Mouse (Mus musculus): ENCODE measurements around the gene Syngr2. TPM values are rescaled to one million over a fixed set of nuclear protein-coding genes. Genes with fewer than 3 reads are reported as not detected.
A peak's percentile ranks its signal among the peaks of the same experiment; 100 is the strongest.

Gene Syngr2
- polyA plus RNA-seq, 2 experiments: 36.5 to 50.4 TPM

GRCm38 (mm10) chr11:117848985-117849671 is 39.7 kb downstream of the Syngr2 start, which contains the start of gene Birc5:
Gene Birc5, plus strand, starts transcription at chr11:117849251.
- ATAC-seq (ENCODE audit: insufficient read depth): peak; percentile 88
- Histone ChIP-seq H3K9me3 (ENCODE audit: control insufficient read depth, low read length) (no peaks in the 10 kb centered on the region), H3K4me3 (ENCODE audit: insufficient read depth in 1 of 2, low read depth in 2 of 2, low read length in 2 of 2) (peak within 1 kb of the TSS; percentile 93 to 94), H3K27ac (peak within 1 kb of the TSS; percentile 87), H3K36me3 (replicated peaks; ENCODE audit: control insufficient read depth, insufficient read depth, low read depth) (peaks cover 39% of the 10 kb centered on the region), H3K9ac (replicated peaks) (peak within 1 kb of the TSS; percentile 99), H3K4me2 (ENCODE audit: low read depth) (peak within 1 kb of the TSS; percentile 99), H3K4me1 (replicated peaks; ENCODE audit: control insufficient read depth in 2 of 2, insufficient read depth in 2 of 2, low read length in 1 of 2) (peaks cover 19 to 30% of the 10 kb centered on the region in 2 experiments), H3K27me3 (ENCODE audit: control insufficient read depth, insufficient read depth, low read length) (no peaks in the 10 kb centered on the region)
- DNase-seq (ENCODE audit: low read depth in 3 of 3, low spot score in 3 of 3): peak; percentile 89 to 92 (median 91)
- TF ChIP-seq CTCF (IDR thresholded peaks at IDR 0.05; ENCODE audit: low read depth): 0 out of 2 replicates have a peak, but pooled peaks have one; percentile 13
- 0 out of 2 replicates have a peak, but pooled peaks have one; percentile 13 for TF ChIP-seq EP300 (IDR thresholded peaks at IDR 0.05; ENCODE audit: low read depth)
- under 1% methylated on average over 51 of the region's 51 CpGs for WGBS (ENCODE audit: insufficient replicate concordance)

DNA sequence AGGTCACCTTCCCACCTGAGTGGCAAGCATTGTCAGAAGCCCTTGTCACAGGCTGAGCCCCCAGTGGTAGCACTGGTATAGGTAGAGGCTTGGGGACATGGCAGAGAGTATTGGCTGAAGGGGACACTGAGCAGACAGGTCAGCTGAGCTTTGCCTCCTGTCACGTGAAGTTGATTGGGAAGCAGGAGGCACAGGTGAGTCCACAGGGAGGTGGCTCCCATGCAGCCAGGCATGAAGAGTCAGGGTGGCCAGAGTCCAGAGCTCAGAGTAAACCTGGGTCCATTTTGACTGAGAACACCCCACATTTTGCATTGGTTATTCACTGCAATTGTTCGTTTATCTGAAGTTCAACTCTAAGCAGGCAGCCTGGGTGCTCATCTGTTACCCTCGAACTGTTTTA is 43.4 kb downstream of the Syngr2 start:
- whole genome bisulfite sequencing (ENCODE audit: insufficient replicate concordance): 86% methylated on average over 3 of the region's 3 CpGs
- no peak for ATAC-seq (ENCODE audit: insufficient read depth)
- H3K36me3 ChIP-seq (replicated peaks; ENCODE audit: control insufficient read depth, insufficient read depth, low read depth): peaks cover 74% of the 10 kb centered on the region

GRCm38 (mm10) chr11:117854241-117854640 is 44.8 kb downstream of the Syngr2 start:
- H3K9ac ChIP-seq (replicated peaks): no peak overlapping the region
- peaks cover 74% of the 10 kb centered on the region for H3K36me3 ChIP-seq (replicated peaks; ENCODE audit: control insufficient read depth, insufficient read depth, low read depth)
- no peak overlapping the region for H3K4me2 ChIP-seq (ENCODE audit: low read depth)
- DNase-seq (ENCODE audit: low read depth in 3 of 3, low spot score in 3 of 3): no peak
- peaks cover 6% of the 10 kb centered on the region for H3K27me3 ChIP-seq (ENCODE audit: control insufficient read depth, insufficient read depth, low read length)
- no peak for TF ChIP-seq CTCF (IDR thresholded peaks at IDR 0.05; ENCODE audit: low read depth)
- no peak for TF ChIP-seq EP300 (IDR thresholded peaks at IDR 0.05; ENCODE audit: low read depth)
- no peak overlapping the region for H3K4me3 ChIP-seq (ENCODE audit: insufficient read depth in 1 of 2, low read depth in 2 of 2, low read length in 2 of 2)
- WGBS (ENCODE audit: insufficient replicate concordance): 87% methylated on average over 9 of the region's 9 CpGs
- peaks cover 10 to 13% of the 10 kb centered on the region in 2 experiments for H3K4me1 ChIP-seq (replicated peaks; ENCODE audit: control insufficient read depth in 2 of 2, insufficient read depth in 2 of 2, low read length in 1 of 2)
- no peaks in the 10 kb centered on the region for H3K9me3 ChIP-seq (ENCODE audit: control insufficient read depth, low read length)
- H3K27ac ChIP-seq: no peak overlapping the region
- no peak for ATAC-seq (ENCODE audit: insufficient read depth)

More for the DNA sequence above, 43.4 kb downstream of the Syngr2 start:
- no peaks in the 10 kb centered on the region for H3K9me3 ChIP-seq (ENCODE audit: control insufficient read depth, low read length)
- TF ChIP-seq EP300 (IDR thresholded peaks at IDR 0.05; ENCODE audit: low read depth): no peak
- TF ChIP-seq CTCF (IDR thresholded peaks at IDR 0.05; ENCODE audit: low read depth): no peak
- H3K27me3 ChIP-seq (ENCODE audit: control insufficient read depth, insufficient read depth, low read length): no peaks in the 10 kb centered on the region
- no peak for DNase-seq (ENCODE audit: low read depth in 3 of 3, low spot score in 3 of 3)
- H3K4me1 ChIP-seq (replicated peaks; ENCODE audit: control insufficient read depth in 2 of 2, insufficient read depth in 2 of 2, low read length in 1 of 2): peaks cover 16 to 18% of the 10 kb centered on the region in 2 experiments
- H3K4me3 ChIP-seq (ENCODE audit: insufficient read depth in 1 of 2, low read depth in 2 of 2, low read length in 2 of 2): no peak overlapping the region
- no peak overlapping the region for H3K4me2 ChIP-seq (ENCODE audit: low read depth)
- no peak overlapping the region for H3K27ac ChIP-seq
- no peak overlapping the region for H3K9ac ChIP-seq (replicated peaks)

DNA sequence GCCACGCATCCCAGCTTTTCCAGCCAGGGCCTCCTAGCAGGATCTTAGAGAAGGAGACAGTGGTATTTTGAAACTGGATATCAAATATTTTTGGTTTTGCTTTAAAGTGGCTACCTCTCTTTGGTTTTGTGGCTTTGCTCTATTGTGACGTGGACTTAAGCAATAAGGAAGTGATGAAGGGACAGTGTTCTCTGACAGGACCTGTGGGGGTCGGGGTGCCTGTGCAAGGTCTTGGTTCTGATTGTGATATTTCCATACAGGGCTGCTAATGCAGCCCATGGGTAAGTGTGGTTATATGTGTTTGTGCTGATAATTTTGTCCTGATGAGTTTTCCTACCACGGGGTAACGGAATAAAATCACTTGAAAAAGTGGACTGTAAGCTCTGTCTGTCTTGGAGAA is 45.9 kb downstream of the Syngr2 start:
- DNase-seq (ENCODE audit: low read depth in 3 of 3, low spot score in 3 of 3) (no peak), ATAC-seq (ENCODE audit: insufficient read depth) (no peak)
- no peaks in the 10 kb centered on the region for H3K9me3 ChIP-seq (ENCODE audit: control insufficient read depth, low read length)
- no peak overlapping the region for H3K4me2 ChIP-seq (ENCODE audit: low read depth)
- no peak overlapping the region for H3K27ac ChIP-seq
- peaks cover 70% of the 10 kb centered on the region for H3K36me3 ChIP-seq (replicated peaks; ENCODE audit: control insufficient read depth, insufficient read depth, low read depth)
- H3K4me1 ChIP-seq (replicated peaks; ENCODE audit: control insufficient read depth in 2 of 2, insufficient read depth in 2 of 2, low read length in 1 of 2): peaks cover 7 to 10% of the 10 kb centered on the region in 2 experiments
- no peak overlapping the region for H3K4me3 ChIP-seq (ENCODE audit: insufficient read depth in 1 of 2, low read depth in 2 of 2, low read length in 2 of 2)
- H3K27me3 ChIP-seq (ENCODE audit: control insufficient read depth, insufficient read depth, low read length): peaks cover 16% of the 10 kb centered on the region
- no peak overlapping the region for H3K9ac ChIP-seq (replicated peaks)
- TF ChIP-seq CTCF (IDR thresholded peaks at IDR 0.05; ENCODE audit: low read depth) (no peak), EP300 (IDR thresholded peaks at IDR 0.05; ENCODE audit: low read depth) (no peak)
- WGBS (ENCODE audit: insufficient replicate concordance): 85% methylated on average over 5 of the region's 5 CpGs

DNA sequence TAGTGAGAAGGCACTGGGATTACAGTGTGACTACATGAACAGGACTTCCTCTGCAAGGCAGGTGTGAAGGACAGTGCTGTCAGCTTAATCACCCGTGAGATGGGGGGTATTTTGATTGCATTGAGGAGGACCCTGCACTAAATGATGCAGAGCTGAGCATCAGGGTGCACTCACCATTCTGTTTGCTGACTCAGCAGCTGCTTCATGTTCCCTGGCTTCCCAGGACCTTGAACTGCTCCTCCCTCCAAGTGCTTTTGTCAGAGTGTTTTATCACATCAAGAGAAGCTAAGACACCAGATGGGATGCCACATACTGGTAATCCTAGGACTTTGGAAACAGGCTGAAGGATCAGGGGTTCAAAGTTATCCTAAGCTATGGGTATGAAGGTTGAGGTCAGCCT is 46.5 kb downstream of the Syngr2 start:
- no peak overlapping the region for H3K9ac ChIP-seq (replicated peaks)
- H3K4me1 ChIP-seq (replicated peaks; ENCODE audit: control insufficient read depth in 2 of 2, insufficient read depth in 2 of 2, low read length in 1 of 2): peaks cover 3 to 6% of the 10 kb centered on the region in 2 experiments; a peak in 3 of 4 replicates
- no peaks in the 10 kb centered on the region for H3K9me3 ChIP-seq (ENCODE audit: control insufficient read depth, low read length)
- ATAC-seq (ENCODE audit: insufficient read depth) (no peak), DNase-seq (ENCODE audit: low read depth in 3 of 3, low spot score in 3 of 3) (no peak)
- no peak overlapping the region for H3K4me3 ChIP-seq (ENCODE audit: insufficient read depth in 1 of 2, low read depth in 2 of 2, low read length in 2 of 2)
- H3K4me2 ChIP-seq (ENCODE audit: low read depth): no peak overlapping the region
- H3K36me3 ChIP-seq (replicated peaks; ENCODE audit: control insufficient read depth, insufficient read depth, low read depth): peaks cover 66% of the 10 kb centered on the region
- H3K27me3 ChIP-seq (ENCODE audit: control insufficient read depth, insufficient read depth, low read length): peaks cover 22% of the 10 kb centered on the region
- TF ChIP-seq EP300 (IDR thresholded peaks at IDR 0.05; ENCODE audit: low read depth): no peak
- TF ChIP-seq CTCF (IDR thresholded peaks at IDR 0.05; ENCODE audit: low read depth): no peak
- WGBS (ENCODE audit: insufficient replicate concordance): 91% methylated on average over 1 of the region's 1 CpGs
- no peak overlapping the region for H3K27ac ChIP-seq
